Mouse (Mus musculus): Measurements from ENCODE around the gene Smok3a. TPM values are rescaled to one million over a fixed set of nuclear protein-coding genes. Genes with fewer than 3 reads are reported as not detected.
"Not testable (repeated sequence)": the region's sequence is repeated elsewhere in the genome, so short reads cannot be mapped to it uniquely, and the experiment has no call there.

Gene Smok3a
- polyA plus RNA-seq, 1 experiment from 2014 or later, result not detected

DNA sequence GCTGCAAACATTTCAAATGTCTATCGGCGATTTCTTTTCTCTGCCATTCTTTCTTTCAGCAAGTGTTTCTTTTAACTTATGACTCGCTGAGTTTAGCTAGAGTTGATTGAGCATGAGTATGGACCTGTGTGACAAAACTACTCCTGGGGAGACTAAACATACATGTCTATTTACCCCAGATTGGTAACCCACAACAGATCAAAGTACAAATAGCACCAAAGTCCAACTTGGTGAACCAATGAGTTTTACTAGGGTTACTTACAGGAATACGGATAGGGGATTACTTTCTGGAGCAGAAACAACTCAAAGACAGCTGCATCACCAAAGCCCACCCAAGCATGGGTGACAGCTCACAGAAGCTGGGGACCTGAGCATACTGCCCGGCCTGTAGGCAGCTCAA, 11.6 kb upstream of the Smok3a start:
- Histone ChIP-seq H3K27me3 (replicated peaks; ENCODE audit: control insufficient read depth, insufficient read depth, low read length) (no peaks in the 10 kb centered on the region), H3K4me2 (ENCODE audit: low read length) (no peak overlapping the region), H3K4me1 (ENCODE audit: control insufficient read depth, insufficient read depth, low read depth, low read length) (no peaks in the 10 kb centered on the region), H3K9me3 (ENCODE audit: control insufficient read depth, low read length) (no peaks in the 10 kb centered on the region), H3K27ac (ENCODE audit: low read depth, low read length) (no peak overlapping the region), H3K36me3 (ENCODE audit: control insufficient read depth, insufficient read depth, low read length) (no peaks in the 10 kb centered on the region), H3K4me3 (ENCODE audit: low read length) (no peak overlapping the region), H3K9ac (ENCODE audit: low read depth, low read length) (no peak overlapping the region)
- no peak for ATAC-seq
- WGBS, result 92% methylated on average over 5 of the region's 5 CpGs

DNA sequence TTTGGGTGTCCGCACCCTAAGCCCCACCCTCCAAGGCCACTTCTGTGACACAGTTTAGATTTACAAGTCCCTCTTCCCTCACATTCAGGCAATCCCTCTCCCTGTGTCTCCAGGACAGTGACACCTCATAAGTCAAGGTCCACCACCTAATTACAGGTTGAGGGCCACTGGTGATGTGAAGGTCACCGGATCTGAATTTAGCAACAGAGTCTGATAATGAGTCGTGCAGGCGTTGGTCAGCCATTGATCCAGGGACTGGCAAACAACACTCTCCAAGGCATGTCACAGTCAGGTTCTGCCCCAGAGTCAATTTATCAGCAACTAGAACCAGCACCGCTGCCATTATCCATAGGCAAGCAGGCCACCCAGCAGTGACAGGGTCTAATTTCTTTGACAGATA, 8.7 kb upstream of the Smok3a start:
- Histone ChIP-seq H3K27me3 (replicated peaks; ENCODE audit: control insufficient read depth, insufficient read depth, low read length) (no peaks in the 10 kb centered on the region), H3K36me3 (ENCODE audit: control insufficient read depth, insufficient read depth, low read length) (no peaks in the 10 kb centered on the region), H3K9me3 (ENCODE audit: control insufficient read depth, low read length) (no peaks in the 10 kb centered on the region), H3K4me1 (ENCODE audit: control insufficient read depth, insufficient read depth, low read depth, low read length) (no peaks in the 10 kb centered on the region), H3K4me2 (ENCODE audit: low read length) (no peak overlapping the region), H3K9ac (ENCODE audit: low read depth, low read length) (no peak overlapping the region), H3K27ac (ENCODE audit: low read depth, low read length) (no peak overlapping the region), H3K4me3 (ENCODE audit: low read length) (no peak overlapping the region)
- ATAC-seq, result no peak
- WGBS, result 93% methylated on average over 5 of the region's 5 CpGs

DNA sequence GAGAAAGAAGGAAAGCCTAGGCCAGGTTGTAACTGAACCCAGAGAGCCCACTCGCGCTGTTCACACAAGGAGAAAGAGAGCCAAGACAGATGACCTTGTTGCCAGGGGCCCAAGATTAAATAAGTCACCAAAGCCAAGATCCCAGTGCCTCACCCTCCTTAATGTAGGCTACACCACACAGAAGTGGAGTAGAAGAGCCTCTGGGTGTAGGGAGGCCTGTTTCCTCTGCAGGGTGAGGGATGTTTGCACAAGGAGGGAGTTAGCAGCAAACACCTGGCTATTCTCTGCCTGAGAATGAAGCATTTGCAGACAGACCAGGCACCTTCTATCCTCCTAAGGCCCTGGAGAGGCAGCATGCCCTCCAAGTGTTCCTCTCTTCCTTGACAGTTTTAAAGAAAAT, 4.5 kb upstream of the Smok3a start:
- no peaks in the 10 kb centered on the region for H3K36me3 ChIP-seq (ENCODE audit: control insufficient read depth, insufficient read depth, low read length)
- no peak overlapping the region for H3K4me3 ChIP-seq (ENCODE audit: low read length)
- 86% methylated on average over 2 of the region's 2 CpGs for WGBS
- no peak overlapping the region for H3K4me2 ChIP-seq (ENCODE audit: low read length)
- H3K27me3 ChIP-seq (replicated peaks; ENCODE audit: control insufficient read depth, insufficient read depth, low read length), result no peaks in the 10 kb centered on the region
- H3K27ac ChIP-seq (ENCODE audit: low read depth, low read length), result no peak overlapping the region
- no peaks in the 10 kb centered on the region for H3K4me1 ChIP-seq (ENCODE audit: control insufficient read depth, insufficient read depth, low read depth, low read length)
- ATAC-seq, result no peak
- H3K9ac ChIP-seq (ENCODE audit: low read depth, low read length), result no peak overlapping the region
- H3K9me3 ChIP-seq (ENCODE audit: control insufficient read depth, low read length), result no peaks in the 10 kb centered on the region

DNA sequence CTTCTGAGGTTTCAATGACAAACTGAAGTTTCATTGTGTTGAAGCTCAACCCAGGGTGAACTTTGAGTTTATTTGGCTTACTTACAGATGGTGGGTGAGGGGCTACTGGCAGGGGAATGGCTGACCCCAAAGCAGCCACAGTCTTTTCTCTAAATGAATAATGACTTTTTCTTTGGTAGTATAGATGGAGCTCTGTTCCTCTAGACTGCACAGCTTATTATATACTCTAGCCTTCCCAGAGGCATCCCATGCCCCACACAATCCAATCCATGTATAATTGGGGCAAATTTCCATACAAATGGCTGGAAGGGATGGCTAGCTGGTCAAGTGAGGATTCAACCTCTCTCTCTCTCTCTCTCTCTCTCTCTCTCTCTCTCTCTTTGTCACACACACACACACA, 4.1 kb upstream of the Smok3a start:
- H3K9me3 ChIP-seq (ENCODE audit: control insufficient read depth, low read length), result no peaks in the 10 kb centered on the region
- no peak for ATAC-seq

DNA sequence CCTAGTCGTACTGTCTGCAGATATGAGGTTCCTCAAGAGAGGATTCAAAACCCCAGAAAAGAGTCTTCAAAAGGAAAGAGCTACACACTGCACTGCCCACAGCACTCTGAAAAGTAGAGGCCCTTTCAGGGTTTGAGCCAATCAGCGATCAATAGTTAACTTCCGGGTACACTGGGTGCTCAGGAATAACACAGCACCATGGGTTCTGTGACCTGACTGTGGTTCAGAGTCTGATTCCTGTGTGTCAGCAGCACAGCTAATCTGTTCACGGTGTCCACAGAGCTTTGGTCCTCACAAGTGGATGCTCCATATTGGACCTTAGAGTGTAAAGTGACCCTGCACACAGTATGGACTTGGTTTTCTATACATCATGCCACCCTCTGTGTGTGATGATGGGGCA, 1.5 kb upstream of the Smok3a start:
- not testable (repeated sequence) for H3K4me3 ChIP-seq (ENCODE audit: low read length); H3K36me3 ChIP-seq (ENCODE audit: control insufficient read depth, insufficient read depth, low read length); ATAC-seq; H3K4me1 ChIP-seq (ENCODE audit: control insufficient read depth, insufficient read depth, low read depth, low read length); H3K27ac ChIP-seq (ENCODE audit: low read depth, low read length); H3K9ac ChIP-seq (ENCODE audit: low read depth, low read length); H3K4me2 ChIP-seq (ENCODE audit: low read length); H3K9me3 ChIP-seq (ENCODE audit: control insufficient read depth, low read length); H3K27me3 ChIP-seq (replicated peaks; ENCODE audit: control insufficient read depth, insufficient read depth, low read length)
- WGBS, result 91% methylated on average over 3 of the region's 4 CpGs

More for the DNA sequence above, 4.1 kb upstream of the Smok3a start:
- Histone ChIP-seq H3K4me1 (ENCODE audit: control insufficient read depth, insufficient read depth, low read depth, low read length) (no peaks in the 10 kb centered on the region), H3K4me3 (ENCODE audit: low read length) (no peak overlapping the region), H3K27ac (ENCODE audit: low read depth, low read length) (no peak overlapping the region), H3K27me3 (replicated peaks; ENCODE audit: control insufficient read depth, insufficient read depth, low read length) (no peaks in the 10 kb centered on the region), H3K4me2 (ENCODE audit: low read length) (no peak overlapping the region), H3K36me3 (ENCODE audit: control insufficient read depth, insufficient read depth, low read length) (no peaks in the 10 kb centered on the region), H3K9ac (ENCODE audit: low read depth, low read length) (no peak overlapping the region)

DNA sequence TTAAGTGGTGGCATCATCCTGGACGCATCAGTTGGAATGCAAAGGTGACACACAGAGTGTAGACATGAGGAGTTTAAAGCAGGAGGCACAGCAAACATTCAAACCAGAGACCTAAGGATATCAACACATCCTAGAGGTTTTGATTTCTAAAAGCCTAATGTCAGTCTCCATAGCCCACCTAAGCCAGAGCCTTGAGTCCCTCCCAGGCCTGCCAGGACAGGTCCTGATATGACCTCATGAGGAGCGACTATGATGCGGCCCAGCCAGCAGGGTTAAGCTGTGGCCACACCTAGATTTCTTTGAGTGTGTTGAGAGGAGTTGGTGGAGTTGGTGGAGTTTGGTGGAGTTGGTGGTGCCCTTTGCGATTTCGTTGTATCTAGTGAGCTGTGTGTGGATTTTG, 31.8 kb downstream of the Smok3a start, which contains the start of gene Smok3c:
Gene Smok3c, plus strand, starts transcription at position 301 of the 400 bp plus-strand sequence.
- H3K36me3 ChIP-seq (ENCODE audit: control insufficient read depth, insufficient read depth, low read length); H3K4me3 ChIP-seq (ENCODE audit: low read length); H3K27ac ChIP-seq (ENCODE audit: low read depth, low read length); H3K9ac ChIP-seq (ENCODE audit: low read depth, low read length); H3K9me3 ChIP-seq (ENCODE audit: control insufficient read depth, low read length); H3K4me2 ChIP-seq (ENCODE audit: low read length); ATAC-seq; H3K4me1 ChIP-seq (ENCODE audit: control insufficient read depth, insufficient read depth, low read depth, low read length); H3K27me3 ChIP-seq (replicated peaks; ENCODE audit: control insufficient read depth, insufficient read depth, low read length): not testable (repeated sequence)
- no CpG with 5 or more reads among the region's 5 CpGs for WGBS

DNA sequence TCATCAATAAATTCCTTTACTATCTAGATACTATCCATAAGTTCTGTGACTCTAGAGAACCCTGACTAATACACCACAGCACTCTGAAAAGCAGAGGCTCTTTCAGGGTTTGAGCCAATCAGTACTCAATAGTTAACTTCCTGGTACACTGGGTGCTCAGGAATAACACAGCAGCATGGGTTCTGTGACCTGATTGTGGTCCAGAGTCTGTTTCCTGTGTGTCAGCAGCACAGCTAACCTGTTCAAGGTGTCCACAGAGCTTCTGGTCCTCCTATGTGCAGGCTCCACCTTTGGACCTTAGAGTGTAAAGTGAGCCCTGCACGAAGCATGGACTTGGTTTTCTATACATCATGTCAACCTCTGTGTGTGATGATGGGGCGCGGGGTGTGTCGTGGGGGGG, 52.7 kb downstream of the Smok3a start:
- ATAC-seq, result no peak
- no peak overlapping the region for H3K4me3 ChIP-seq (ENCODE audit: low read length)
- no peaks in the 10 kb centered on the region for H3K27me3 ChIP-seq (replicated peaks; ENCODE audit: control insufficient read depth, insufficient read depth, low read length)
- no peaks in the 10 kb centered on the region for H3K36me3 ChIP-seq (ENCODE audit: control insufficient read depth, insufficient read depth, low read length)
- no peaks in the 10 kb centered on the region for H3K4me1 ChIP-seq (ENCODE audit: control insufficient read depth, insufficient read depth, low read depth, low read length)
- H3K9ac ChIP-seq (ENCODE audit: low read depth, low read length), result no peak overlapping the region
- no peak overlapping the region for H3K27ac ChIP-seq (ENCODE audit: low read depth, low read length)
- WGBS, result 91% methylated on average over 4 of the region's 4 CpGs
- no peaks in the 10 kb centered on the region for H3K9me3 ChIP-seq (ENCODE audit: control insufficient read depth, low read length)
- H3K4me2 ChIP-seq (ENCODE audit: low read length), result no peak overlapping the region

DNA sequence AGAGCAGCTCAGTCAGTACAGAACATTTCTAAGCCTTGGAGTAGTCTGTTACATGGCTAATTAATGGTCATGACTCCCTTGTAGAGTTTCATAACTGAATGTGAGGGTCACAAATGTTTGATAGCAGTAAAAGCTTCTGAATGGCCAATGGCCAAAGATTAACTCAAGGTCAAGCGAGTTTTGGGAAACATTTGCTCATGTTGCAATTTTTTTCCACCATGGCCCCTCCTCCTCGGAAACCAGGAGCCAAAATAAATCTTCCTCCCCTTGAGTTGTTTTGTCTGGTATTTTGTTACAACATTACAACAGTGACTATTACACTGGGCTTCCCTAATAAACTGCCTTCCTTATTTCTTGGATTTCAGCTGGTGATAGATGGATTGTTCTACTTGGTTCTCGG, 54.6 kb downstream of the Smok3a start:
- H3K9ac ChIP-seq (ENCODE audit: low read depth, low read length), result no peak overlapping the region
- 76% methylated on average over 3 of the region's 3 CpGs for WGBS
- no peaks in the 10 kb centered on the region for H3K36me3 ChIP-seq (ENCODE audit: control insufficient read depth, insufficient read depth, low read length)
- H3K4me1 ChIP-seq (ENCODE audit: control insufficient read depth, insufficient read depth, low read depth, low read length), result no peaks in the 10 kb centered on the region
- no peak overlapping the region for H3K4me2 ChIP-seq (ENCODE audit: low read length)
- no peak overlapping the region for H3K4me3 ChIP-seq (ENCODE audit: low read length)
- ATAC-seq, result no peak
- H3K27ac ChIP-seq (ENCODE audit: low read depth, low read length), result no peak overlapping the region
- H3K27me3 ChIP-seq (replicated peaks; ENCODE audit: control insufficient read depth, insufficient read depth, low read length), result no peaks in the 10 kb centered on the region
- no peaks in the 10 kb centered on the region for H3K9me3 ChIP-seq (ENCODE audit: control insufficient read depth, low read length)

DNA sequence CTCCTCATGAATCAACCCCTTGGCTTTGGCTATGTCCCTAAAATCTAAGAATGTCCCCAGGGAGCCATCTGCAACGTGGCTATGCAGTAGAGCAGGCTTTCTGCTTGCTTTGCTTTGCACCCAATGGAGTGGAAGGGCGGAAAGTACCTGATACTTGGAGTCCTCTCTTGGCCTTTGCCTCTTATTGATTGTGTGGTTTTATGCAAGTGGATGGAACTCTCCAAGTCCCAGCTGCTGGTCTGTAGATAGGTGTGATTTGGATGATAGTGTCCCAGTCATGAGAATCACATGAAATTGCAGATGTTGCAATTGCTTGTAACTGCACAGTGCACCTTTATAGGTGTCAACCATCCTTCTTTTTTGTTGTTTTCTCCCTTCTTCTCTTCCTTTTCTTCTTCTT, 55.1 kb downstream of the Smok3a start:
- WGBS, result 63% methylated on average over 2 of the region's 2 CpGs
- Histone ChIP-seq H3K36me3 (ENCODE audit: control insufficient read depth, insufficient read depth, low read length) (no peaks in the 10 kb centered on the region), H3K27ac (ENCODE audit: low read depth, low read length) (no peak overlapping the region), H3K4me1 (ENCODE audit: control insufficient read depth, insufficient read depth, low read depth, low read length) (no peaks in the 10 kb centered on the region), H3K4me2 (ENCODE audit: low read length) (no peak overlapping the region), H3K9me3 (ENCODE audit: control insufficient read depth, low read length) (no peaks in the 10 kb centered on the region), H3K9ac (ENCODE audit: low read depth, low read length) (no peak overlapping the region), H3K27me3 (replicated peaks; ENCODE audit: control insufficient read depth, insufficient read depth, low read length) (no peaks in the 10 kb centered on the region), H3K4me3 (ENCODE audit: low read length) (no peak overlapping the region)
- ATAC-seq, result no peak

DNA sequence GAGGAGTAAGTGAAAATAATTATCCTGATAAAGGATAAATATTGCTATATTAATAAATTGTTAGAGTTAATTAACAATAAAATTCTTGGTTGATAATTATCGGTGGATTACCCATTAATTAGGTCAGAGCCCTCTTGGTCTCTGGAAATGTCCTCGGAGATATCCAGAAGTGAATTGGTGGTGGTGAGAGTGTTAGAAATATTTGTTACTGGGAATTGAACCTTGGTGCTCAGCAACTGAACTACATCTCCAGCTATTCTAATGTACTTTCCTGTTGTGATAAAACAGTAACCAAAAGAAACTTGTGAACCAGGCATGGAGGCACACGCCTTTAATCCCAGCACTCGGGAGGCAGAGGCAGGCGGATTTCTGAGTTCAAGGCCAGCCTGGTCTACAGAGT, 59.4 kb downstream of the Smok3a start:
- Histone ChIP-seq H3K36me3 (ENCODE audit: control insufficient read depth, insufficient read depth, low read length) (no peaks in the 10 kb centered on the region), H3K4me1 (ENCODE audit: control insufficient read depth, insufficient read depth, low read depth, low read length) (0 out of 2 replicates have a peak, but pooled peaks cover 2% of the 10 kb centered on the region), H3K4me2 (ENCODE audit: low read length) (no peak overlapping the region), H3K4me3 (ENCODE audit: low read length) (no peak overlapping the region), H3K27me3 (replicated peaks; ENCODE audit: control insufficient read depth, insufficient read depth, low read length) (no peaks in the 10 kb centered on the region), H3K9me3 (ENCODE audit: control insufficient read depth, low read length) (no peaks in the 10 kb centered on the region), H3K9ac (ENCODE audit: low read depth, low read length) (no peak overlapping the region), H3K27ac (ENCODE audit: low read depth, low read length) (no peak overlapping the region)
- ATAC-seq, result no peak
- WGBS, result 93% methylated on average over 5 of the region's 5 CpGs
